Mouse (Mus musculus) kidney, embryonic 16.5 days (tissue): ENCODE results near the gene Npm3. TPM values are rescaled to one million over a fixed set of nuclear protein-coding genes. Genes with fewer than 3 reads are reported as not detected.

Experiments used
- ATAC-seq: fragments of 200-750 bp; cut with Nextera tagmentation; 2 replicates; pipeline ENCODE4 v1.8.0; 2017; ENCODE audit warnings: moderate TSS enrichment; ENCODE audit not compliant: low FRiP score, low TSS enrichment
- H3K27ac ChIP-seq: fragments of 300-500 bp; sonication (generic); 2 replicates; pipeline ENCODE4 v1.5.1; 2014; ENCODE audit warnings: low read length
- H3K27me3 ChIP-seq: fragments of 300-500 bp; sonication (generic); 2 replicates; pipeline ENCODE4 v1.6.1; 2014; ENCODE audit warnings: low read length, control low read depth, mixed read lengths; ENCODE audit not compliant: insufficient read depth
- H3K36me3 ChIP-seq: fragments of 300-500 bp; sonication (generic); 2 replicates; pipeline ENCODE4 v1.6.1; 2014; ENCODE audit warnings: low read length, control low read depth, mixed read lengths; ENCODE audit not compliant: insufficient read depth
- H3K4me1 ChIP-seq: fragments of 300-500 bp; sonication (generic); 2 replicates; pipeline ENCODE4 v1.6.1; 2014; ENCODE audit warnings: low read length, control low read depth, mixed read lengths; ENCODE audit not compliant: insufficient read depth
- H3K4me2 ChIP-seq: fragments of 300-500 bp; sonication (generic); replicated peaks from 2 replicates; pipeline ENCODE4 v1.6.1; 2014; ENCODE audit warnings: low read depth, low read length
- H3K4me3 ChIP-seq: fragments of 300-500 bp; sonication (generic); 2 replicates; pipeline ENCODE4 v1.5.1; 2014; ENCODE audit warnings: mild to moderate bottlenecking, low read length
- H3K9ac ChIP-seq: fragments of 300-500 bp; sonication (generic); replicated peaks from 2 replicates; pipeline ENCODE4 v1.6.1; 2014; ENCODE audit warnings: low read length
- H3K9me3 ChIP-seq: fragments of 300-500 bp; sonication (generic); 2 replicates; pipeline ENCODE4 v1.6.1; 2016; ENCODE audit warnings: low read length, control low read depth
- WGBS: fragments of 180-500 bp; shearing (Covaris S2); extraction: QIAGEN DNeasy Blood & Tissue Kit; methylation state at CpG from one replicate; pipeline ENCODE4 v1.1.7; 2014; 5-methylcytosine and 5-hydroxymethylcytosine counted together
- polyA plus RNA-seq: library from polyadenylated mRNA; unstranded; fragments of >200 nt; fragmentation: Nextera tagmentation; extraction: Ambion mirVana; gene quantifications from 2 replicates; pipeline ENCODE4 v1.2.1, GENCODE M21; 2015

The Npm3 gene
- polyA plus RNA-seq, 1 experiment from 2014 or later: 16.3 TPM

DNA sequence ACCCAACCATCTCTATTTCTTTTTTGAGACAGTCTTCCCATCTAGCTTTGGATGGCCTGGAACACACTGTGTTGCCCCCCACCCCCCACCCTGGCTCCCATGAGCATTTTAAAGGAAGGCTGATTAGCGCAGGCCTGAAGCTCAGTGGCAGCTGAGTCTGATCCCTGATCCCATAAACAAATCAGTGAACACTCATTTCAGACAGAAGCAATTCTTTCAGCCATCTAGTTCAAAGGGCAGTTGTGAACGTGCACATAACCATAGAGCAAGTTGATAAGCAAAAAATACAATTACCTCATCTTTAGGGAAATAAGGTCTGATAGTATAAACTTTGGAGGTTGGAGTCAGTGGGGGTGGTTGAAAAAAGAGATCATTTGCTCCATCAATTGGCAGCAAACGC, 11.4 kb upstream of the Npm3 start:
- Histone ChIP-seq H3K4me3 (no peak overlapping the region), H3K36me3 (peaks cover 75% of the 10 kb centered on the region)

DNA sequence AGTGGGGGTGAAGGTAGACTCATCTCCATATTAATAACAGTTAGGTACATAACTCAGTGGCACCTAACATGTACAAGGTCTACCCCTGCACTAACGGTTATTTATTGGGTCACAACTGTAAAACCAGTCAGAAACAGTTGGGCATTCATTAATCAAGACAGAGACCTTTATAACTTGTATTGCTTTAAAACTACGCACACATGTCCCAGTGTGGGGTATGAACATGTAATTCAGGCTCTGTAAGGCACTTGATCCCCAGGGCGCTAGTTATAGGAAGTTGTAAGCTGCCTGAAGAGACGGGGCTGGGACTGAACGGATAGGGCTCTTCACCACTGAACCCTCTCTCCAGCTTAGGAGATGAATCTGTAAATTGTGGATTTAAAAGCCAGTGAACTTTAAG, 9.3 kb upstream of the Npm3 start:
- WGBS: 85% methylated on average over 5 of the region's 5 CpGs
- no peak for ATAC-seq
- no peak overlapping the region for H3K27ac ChIP-seq
- H3K4me2 ChIP-seq: no peak overlapping the region
- H3K9me3 ChIP-seq: no peaks in the 10 kb centered on the region
- H3K9ac ChIP-seq: no peak overlapping the region
- H3K4me1 ChIP-seq: peaks cover 4% of the 10 kb centered on the region
- no peak overlapping the region for H3K4me3 ChIP-seq
- peaks cover 79% of the 10 kb centered on the region for H3K36me3 ChIP-seq
- no peaks in the 10 kb centered on the region for H3K27me3 ChIP-seq

More for the DNA sequence above, 11.4 kb upstream of the Npm3 start:
- no peak for ATAC-seq
- Histone ChIP-seq H3K27me3 (no peaks in the 10 kb centered on the region), H3K9me3 (no peaks in the 10 kb centered on the region), H3K4me2 (no peak overlapping the region), H3K27ac (no peak overlapping the region), H3K4me1 (no peaks in the 10 kb centered on the region), H3K9ac (no peak overlapping the region)
- WGBS: 85% methylated on average over 3 of the region's 3 CpGs

DNA sequence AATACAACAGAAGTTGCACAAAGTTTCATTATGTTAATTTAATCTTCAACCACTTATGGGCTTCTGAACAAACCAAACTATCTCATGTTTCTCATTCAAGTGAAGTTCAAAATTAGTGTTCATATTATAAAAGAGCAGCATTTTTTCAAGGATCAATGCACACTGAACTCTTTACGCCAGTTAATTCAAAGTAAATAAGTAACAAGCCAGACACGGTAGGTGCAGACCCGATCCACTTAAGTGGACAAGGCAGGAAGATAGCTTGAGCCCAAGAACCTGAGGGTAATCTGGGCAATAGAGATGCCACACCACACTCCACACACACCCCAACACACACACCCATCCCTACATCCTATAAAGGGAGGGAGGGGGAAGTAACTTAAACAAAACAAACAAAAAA, 4.2 kb upstream of the Npm3 start:
- WGBS: 55% methylated on average over 3 of the region's 3 CpGs
- no peaks in the 10 kb centered on the region for H3K27me3 ChIP-seq
- H3K27ac ChIP-seq: peak overlapping the region; percentile 25; the same call in 1 of the 2 replicates
- H3K4me1 ChIP-seq: peaks cover 12% of the 10 kb centered on the region
- peaks cover 53% of the 10 kb centered on the region for H3K36me3 ChIP-seq
- no peaks in the 10 kb centered on the region for H3K9me3 ChIP-seq
- H3K4me3 ChIP-seq: no peak overlapping the region
- no peak overlapping the region for H3K9ac ChIP-seq
- no peak for ATAC-seq
- no peak overlapping the region for H3K4me2 ChIP-seq

DNA sequence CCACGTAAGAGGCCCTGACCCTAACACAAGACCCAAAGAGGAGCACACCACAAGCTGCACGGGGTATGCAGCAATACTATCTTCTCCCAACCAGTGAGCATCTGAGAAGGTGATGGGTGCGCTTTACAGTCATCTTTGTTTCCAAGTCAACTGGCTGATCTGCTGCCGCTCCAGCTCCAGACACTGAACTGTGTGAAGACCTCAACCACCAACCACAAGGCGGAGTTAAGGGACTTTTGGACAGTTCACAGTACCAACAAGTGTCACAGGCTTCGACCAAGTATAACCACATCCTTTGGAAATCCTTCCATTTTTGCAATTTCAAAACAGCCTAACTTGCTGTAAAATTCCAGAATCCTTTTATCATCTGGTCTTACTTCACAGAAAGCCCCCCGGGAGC, 2.5 kb upstream of the Npm3 start:
- H3K9ac ChIP-seq: no peak overlapping the region
- no peak for ATAC-seq
- no peaks in the 10 kb centered on the region for H3K9me3 ChIP-seq
- H3K36me3 ChIP-seq: peaks cover 43% of the 10 kb centered on the region
- WGBS: 91% methylated on average over 7 of the region's 7 CpGs
- no peak overlapping the region for H3K27ac ChIP-seq
- H3K4me1 ChIP-seq: peaks cover 24% of the 10 kb centered on the region
- H3K27me3 ChIP-seq: no peaks in the 10 kb centered on the region
- H3K4me2 ChIP-seq: no peak overlapping the region
- H3K4me3 ChIP-seq: no peak overlapping the region

DNA sequence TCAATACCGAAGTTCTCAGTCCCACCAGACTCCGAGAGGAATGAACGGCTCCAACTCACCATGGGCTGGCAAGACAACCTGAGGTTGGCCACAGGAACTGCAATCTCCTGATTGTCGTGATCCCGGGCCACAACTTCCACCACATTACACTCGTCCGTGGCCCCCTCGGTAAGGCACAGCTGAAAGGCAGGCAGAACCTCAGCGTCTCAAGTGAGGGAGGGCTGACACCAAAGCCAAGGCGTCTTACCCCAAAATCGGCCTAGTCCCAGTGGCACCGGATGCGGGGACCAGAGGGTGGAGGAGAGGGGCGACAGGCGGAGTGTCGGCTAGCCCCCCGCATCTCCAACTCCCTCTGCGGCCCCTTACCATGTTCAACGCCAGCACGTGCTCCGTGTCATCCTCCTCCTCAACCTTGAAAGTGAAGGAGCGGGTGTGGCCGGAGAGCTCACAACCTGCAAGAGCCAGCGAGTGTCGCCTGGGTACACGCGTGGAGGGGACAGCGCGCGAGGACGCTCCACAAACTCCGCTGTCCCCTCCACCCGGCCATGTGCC, 624 bp downstream of the Npm3 start:
- ATAC-seq: peak; percentile 11; the same call in 1 of the 2 replicates
- Histone ChIP-seq H3K27ac (no peak overlapping the region), H3K4me2 (peak overlapping the region; percentile 84), H3K4me1 (peaks cover 36% of the 10 kb centered on the region), H3K27me3 (peaks cover 26% of the 10 kb centered on the region), H3K36me3 (peaks cover 15% of the 10 kb centered on the region), H3K9me3 (no peaks in the 10 kb centered on the region), H3K9ac (peak overlapping the region; percentile 90), H3K4me3 (peak overlapping the region; percentile 89)
- under 1% methylated on average over 33 of the region's 33 CpGs for WGBS

DNA sequence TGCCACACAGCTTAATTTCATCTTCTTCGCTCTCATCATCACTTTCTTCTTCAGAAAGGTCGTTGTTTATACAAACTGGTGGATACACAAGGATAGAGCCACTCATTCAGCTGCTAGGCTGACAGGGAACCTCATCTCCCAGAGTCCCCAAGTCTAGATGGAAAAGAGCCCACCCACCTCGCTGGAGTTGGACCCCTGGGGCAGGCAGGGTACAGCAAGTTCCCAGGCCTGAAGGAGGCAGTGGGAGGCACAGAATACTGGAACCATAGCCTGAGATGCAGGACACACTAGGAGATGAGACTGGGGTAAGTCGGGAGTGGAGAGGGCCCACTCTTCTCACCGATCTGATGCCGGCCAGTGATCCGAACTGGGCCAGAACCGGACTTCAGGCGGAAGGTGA, 1.2 kb downstream of the Npm3 start:
- Histone ChIP-seq H3K4me3 (peak overlapping the region; percentile 89), H3K27ac (no peak overlapping the region), H3K36me3 (peaks cover 12% of the 10 kb centered on the region), H3K27me3 (peaks cover 32% of the 10 kb centered on the region), H3K4me2 (peak overlapping the region; percentile 84), H3K4me1 (peaks cover 35% of the 10 kb centered on the region), H3K9me3 (no peaks in the 10 kb centered on the region), H3K9ac (peak overlapping the region; percentile 5; the same call in 1 of the 2 replicates)
- 47% methylated on average over 9 of the region's 9 CpGs for WGBS
- no peak for ATAC-seq

DNA sequence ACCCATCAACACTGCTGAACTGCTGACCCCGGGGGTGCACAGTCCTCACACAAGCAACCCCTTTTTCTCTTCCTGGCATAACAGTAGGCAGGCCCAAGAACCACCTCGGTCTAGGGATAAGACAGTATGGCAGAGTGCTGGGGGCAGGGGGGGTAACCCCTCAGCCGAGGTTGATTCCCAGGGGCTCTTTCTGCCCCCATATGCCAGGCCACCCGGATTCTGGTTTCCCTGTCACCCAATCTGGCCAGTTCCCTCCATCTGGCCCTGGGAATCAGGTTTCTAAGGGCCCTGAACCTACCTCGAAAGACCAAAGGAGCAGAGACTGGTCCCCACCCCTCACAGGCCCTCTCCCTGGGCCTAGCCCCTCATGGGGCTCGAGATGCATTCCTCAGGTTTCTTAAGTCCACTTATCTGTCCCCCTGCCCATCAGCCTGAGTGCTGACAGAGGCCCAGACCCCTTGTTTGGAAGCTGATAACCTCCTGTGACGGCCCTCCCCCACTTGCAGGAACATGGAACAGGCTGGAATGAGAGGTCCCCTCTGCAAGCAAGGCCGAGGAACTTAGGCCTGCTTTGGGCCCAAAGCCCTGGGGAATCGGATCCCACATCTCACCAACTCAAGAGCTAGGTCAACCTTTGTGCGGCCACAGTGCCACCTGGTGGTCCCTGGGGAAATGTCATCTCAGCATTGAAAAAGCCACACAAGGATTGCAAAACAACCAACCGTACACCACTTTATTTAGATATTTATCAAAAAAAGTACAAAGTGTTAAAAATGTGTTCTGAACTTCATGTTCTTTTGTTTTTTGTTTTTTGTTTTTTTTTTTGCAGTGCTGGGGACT, 2.1 kb downstream of the Npm3 start:
- H3K4me2 ChIP-seq: no peak overlapping the region
- WGBS: 20% methylated on average over 11 of the region's 11 CpGs
- no peak for ATAC-seq
- peaks cover 41% of the 10 kb centered on the region for H3K27me3 ChIP-seq
- no peaks in the 10 kb centered on the region for H3K9me3 ChIP-seq
- peaks cover 44% of the 10 kb centered on the region for H3K4me1 ChIP-seq
- H3K27ac ChIP-seq: 0 out of 2 replicates have a peak overlapping the region, but pooled peaks have one; percentile 29
- H3K4me3 ChIP-seq: no peak overlapping the region
- H3K9ac ChIP-seq: no peak overlapping the region
- H3K36me3 ChIP-seq: peaks cover 5% of the 10 kb centered on the region; the same call in 1 of the 2 replicates

DNA sequence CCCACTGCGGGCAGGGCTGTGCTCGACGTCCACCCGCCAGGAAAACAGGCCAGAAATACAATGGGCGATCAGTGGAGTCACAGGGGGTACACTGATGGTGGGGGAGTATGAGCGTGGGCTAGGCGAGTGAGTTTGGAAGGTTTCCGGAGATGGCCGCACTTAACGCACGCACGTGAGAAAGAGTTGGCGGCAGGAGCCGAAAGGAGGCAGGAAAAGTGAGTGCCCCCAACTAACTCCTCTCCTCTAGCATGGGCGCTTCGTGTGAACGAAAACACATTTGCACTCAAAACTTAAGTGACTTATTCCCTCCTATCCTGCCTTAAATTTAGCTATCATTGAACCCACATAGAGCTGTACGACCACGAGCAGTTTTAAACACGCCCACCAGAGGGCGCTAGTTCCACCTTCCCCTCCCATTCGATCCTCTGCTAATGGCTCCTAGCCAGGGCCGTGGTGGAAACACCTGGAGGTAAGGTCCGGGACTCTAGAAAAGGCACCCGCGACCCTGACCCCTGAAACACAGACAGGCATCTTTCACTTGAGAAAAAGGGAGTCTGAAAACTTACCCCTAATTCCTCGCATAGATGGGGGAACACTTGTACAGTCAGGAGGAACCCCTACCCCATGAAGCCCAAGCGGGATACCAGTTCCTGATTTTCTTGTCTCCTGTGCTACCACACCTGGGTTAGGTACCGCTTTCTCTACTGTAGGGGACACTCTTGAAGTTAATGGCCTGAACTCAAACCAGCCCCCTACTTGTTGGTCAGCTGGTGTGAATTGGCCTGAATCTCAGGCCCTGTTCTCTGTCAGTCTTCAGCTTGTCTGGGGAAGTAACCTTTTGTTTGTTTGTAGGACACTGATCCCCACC, 3.0 kb downstream of the Npm3 start:
- H3K27me3 ChIP-seq: peaks cover 49% of the 10 kb centered on the region
- 11% methylated on average over 29 of the region's 29 CpGs for WGBS

DNA sequence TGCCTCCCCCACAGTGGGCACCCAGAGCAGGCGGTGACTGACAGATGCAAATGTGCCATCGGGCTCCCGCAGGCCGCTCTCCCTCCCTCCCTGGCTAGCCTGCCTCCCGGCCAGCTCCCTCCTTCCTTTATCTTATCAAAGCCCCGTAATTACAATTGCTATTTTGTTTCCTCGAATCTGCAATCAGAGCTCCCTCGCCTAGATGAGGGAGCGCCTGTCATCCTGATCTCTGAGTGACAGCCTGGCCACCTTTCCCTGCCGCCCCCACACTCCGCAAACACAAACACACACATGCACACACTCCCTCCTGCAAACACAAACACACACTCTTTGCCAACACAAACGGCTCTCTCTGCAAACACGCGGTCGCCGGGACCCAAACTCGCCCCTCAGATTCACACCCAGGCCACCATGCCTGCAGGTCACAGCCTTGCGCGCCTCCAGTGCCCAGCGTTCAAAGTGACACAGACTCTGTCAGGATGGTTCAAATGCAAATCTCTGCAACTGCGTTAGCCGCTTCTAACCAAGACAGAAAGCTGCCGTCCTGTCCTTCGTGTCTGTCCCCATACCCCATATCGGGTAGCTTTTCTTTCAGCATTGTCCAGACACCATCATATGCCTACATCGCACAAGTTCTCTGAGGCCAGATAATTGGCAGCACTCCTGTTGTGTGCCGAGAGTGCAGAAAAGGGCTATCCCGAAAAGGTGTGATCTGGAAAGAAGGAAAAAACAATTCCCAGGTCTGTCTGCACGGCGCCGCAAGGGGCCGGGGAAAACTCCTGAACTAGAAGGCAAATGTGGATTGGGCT, 3.8 kb downstream of the Npm3 start:
- Histone ChIP-seq H3K27ac (no peak overlapping the region), H3K4me2 (peak overlapping the region; percentile 14), H3K4me3 (0 out of 2 replicates have a peak overlapping the region, but pooled peaks have one; percentile 10), H3K36me3 (no peaks in the 10 kb centered on the region), H3K27me3 (peaks cover 56% of the 10 kb centered on the region), H3K9ac (no peak overlapping the region), H3K9me3 (no peaks in the 10 kb centered on the region), H3K4me1 (peaks cover 52% of the 10 kb centered on the region)
- ATAC-seq: no peak
- 5% methylated on average over 32 of the region's 32 CpGs for WGBS

More for the DNA sequence above, 3.0 kb downstream of the Npm3 start:
- no peak overlapping the region for H3K9ac ChIP-seq
- H3K36me3 ChIP-seq: no peaks in the 10 kb centered on the region
- ATAC-seq: peak; percentile 9; the same call in 1 of the 2 replicates
- 0 out of 2 replicates have a peak overlapping the region, but pooled peaks have one; percentile 14 for H3K4me2 ChIP-seq
- H3K4me1 ChIP-seq: peaks cover 52% of the 10 kb centered on the region
- H3K9me3 ChIP-seq: no peaks in the 10 kb centered on the region
- no peak overlapping the region for H3K4me3 ChIP-seq
- no peak overlapping the region for H3K27ac ChIP-seq
